Mouse (Mus musculus): ENCODE data around the gene Ccdc162.
"Not testable (repeated sequence)": the region's sequence is repeated elsewhere in the genome, so short reads cannot be mapped to it uniquely, and the experiment has no call there.

The Ccdc162 gene

DNA sequence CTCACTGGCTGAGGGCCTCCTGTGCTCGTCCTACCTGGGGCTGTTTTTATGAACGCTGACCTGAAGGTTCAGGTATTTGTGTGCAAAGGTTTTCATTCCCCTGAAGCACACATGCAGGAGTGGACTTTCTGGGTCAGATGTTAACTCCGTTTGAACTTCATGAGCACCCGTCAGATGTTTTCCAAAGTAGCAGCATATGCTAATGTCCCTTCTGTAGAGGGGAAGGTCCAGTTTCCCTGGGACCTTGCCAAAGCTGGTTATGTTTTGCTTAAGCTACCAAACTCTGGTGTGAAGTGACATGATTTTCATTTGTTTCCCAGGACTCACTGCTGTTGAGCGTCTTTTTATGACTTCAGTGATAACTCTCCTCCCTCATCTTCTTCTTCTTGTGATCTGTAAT is 16.8 kb downstream of the Ccdc162 start:
- in situ Hi-C loops (cut with MboI, MseI) = loop anchor here (10.0 kb wide), 1 partner anchor 1795 kb away; no protein-coding TSS in a partner anchor

DNA sequence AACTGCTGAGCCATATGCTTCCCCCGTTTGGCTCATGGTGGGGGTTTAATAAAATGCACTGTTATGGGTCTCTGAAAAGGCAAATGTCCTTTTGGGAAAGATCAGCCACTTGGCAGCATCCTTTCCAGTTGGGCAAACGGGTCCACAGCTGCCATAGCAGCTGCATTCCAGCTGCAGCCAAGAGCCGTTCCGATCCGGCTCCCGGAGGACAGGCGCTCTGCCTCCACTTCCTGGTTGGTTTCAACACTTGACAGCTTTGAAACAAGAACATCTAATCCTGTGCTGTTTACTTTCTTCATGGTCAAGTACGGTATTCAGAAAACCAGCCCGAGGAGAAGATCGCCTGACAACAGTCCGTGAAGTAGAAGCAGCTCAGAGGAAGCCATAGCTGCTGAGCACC is 19.4 kb downstream of the Ccdc162 start:
- in situ Hi-C loops (cut with MboI, MseI) = loop anchor here (10.0 kb wide), 1 partner anchor 1792 kb away; no protein-coding TSS in a partner anchor

DNA sequence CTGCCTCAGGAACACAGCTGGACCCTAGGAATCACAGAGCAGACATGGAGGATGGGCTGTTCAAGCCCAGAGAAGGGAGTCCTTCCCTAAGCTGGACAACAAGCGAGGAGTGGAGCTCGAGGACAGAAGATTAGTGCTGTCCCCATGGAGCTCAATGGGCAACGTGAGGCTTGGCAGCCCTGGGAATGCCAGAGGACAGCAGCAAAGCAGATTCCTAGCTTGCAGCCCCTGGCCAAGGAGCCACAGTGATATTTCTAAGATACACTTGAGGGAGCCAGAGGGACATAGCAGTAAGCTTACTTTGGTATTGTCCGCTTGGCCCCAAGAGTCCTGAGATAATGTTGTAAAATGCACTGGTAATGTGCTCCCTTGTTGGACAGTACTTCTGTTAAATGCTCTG is 25.5 kb downstream of the Ccdc162 start:
- in situ Hi-C loops (cut with MboI, MseI) = loop anchor here (5.0 to 10.0 kb wide), 4 partner anchors 174 to 1786 kb away; partner anchors contain the start of gene Cd164

- in situ Hi-C loops (cut with MboI, MseI) = loop anchor here (5.0 to 10.0 kb wide), 4 partner anchors 173 to 1785 kb away; partner anchors contain the start of gene Cd164
Measured at GRCm38 (mm10) chr10:41689941-41690887, 26.2 kb downstream of the Ccdc162 start.

DNA sequence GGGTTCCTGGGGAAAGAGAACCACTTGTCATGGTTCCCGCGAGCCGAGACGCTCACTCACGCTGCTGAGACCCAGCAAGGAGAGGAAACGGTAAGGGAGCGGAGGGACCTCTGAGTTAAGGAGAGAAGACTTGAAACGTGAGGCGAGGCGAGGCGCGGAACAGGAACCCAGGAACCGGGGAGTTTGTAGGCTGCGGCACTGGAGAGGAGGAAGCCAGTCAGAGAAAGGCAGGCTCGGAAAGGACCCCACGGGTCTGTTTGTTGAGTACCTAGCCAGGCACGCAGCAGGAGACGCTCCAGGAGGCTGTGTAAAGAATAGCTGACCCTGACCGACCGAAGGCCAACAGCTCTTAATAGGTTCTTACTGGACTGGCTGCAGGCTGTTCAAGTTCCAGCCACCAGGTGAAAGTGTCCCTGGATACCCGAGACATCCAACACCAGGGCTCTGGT is 31.9 kb downstream of the Ccdc162 start:
- in situ Hi-C loops (cut with MboI, MseI) = no loop called here

DNA sequence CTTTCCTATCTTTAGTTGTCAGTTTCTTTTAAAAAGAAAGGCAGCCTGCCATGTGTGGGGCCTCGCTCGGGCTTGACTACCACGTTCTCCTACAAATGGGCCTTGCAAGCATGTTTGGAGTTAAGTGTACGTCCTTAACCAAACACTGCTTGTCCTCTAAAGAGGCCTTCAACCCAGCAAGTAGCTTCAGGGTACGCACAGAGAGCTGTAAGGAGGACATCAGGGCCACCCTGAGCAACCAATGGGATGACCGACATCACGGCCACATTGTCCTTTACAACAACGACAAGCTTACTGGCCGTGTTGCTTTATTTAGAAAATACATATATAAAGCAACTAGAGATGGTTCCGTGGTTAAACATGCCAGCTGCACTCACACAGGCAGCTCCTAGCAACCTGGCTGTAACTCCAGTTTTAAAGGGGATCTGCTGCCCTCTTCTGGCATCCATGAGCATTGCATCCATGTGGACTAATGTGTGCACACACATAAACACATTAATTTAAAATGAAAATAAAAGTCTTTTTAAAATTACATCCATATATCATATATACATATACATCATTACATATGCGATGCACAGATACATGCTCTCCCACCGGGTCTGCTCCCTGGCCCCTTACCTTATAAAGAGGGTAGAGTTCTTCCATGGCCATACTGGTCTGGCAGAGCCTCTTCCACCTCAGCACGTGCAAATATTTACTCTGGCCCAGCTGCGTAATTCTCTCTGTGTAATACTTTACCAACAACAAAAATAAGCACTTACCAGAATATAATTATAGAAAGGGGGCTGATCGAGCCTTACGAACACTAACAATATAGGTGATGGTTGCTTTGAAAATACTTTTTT is 33.7 kb downstream of the Ccdc162 start:
- in situ Hi-C loops (cut with MboI, MseI) = no loop called here

DNA sequence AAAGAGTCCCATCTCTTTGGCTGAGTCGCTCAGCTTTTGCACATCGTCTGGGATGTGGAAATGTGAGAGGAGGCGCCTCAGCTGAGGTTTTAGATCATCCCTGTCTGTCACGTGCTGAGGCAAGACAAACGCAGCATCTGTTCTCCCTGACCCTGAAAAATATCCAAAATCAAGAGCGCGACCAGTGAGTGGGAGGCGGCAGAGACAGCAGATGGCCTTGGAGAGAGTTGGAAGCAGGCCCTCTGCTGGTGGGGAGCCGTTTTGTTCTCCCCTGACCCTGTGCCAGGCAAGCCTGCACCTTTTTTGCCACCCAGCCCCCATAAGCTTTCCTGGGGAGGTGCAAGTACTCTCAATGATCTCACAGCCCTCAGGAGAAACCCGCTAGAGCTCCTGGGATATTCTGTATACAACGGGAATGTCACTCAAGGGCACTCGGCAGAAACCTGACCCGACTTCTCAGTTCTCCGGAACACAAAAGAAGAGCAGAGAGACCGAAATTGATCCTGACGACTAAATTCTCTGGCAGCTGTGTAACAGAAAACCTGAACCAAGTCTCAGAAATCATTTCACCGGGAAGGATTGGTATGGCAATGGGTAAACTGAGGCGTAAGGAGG is 37.6 kb downstream of the Ccdc162 start:
- in situ Hi-C loops (cut with MboI, MseI) = loop anchor here (10.0 kb wide), 1 partner anchor 164 kb away; the partner anchor contains the start of gene Cd164

GRCm38 (mm10) chr10:41677396-41677795 is 39.0 kb downstream of the Ccdc162 start:
- in situ Hi-C loops (cut with MboI, MseI) = loop anchor here (10.0 kb wide), 1 partner anchor 163 kb away; the partner anchor contains the start of gene Cd164

- in situ Hi-C loops (cut with MboI, MseI) = loop anchor here (10.0 kb wide), 1 partner anchor 162 kb away; the partner anchor contains the start of gene Cd164
Measured at GRCm38 (mm10) chr10:41676661-41677061, 39.8 kb downstream of the Ccdc162 start.

DNA sequence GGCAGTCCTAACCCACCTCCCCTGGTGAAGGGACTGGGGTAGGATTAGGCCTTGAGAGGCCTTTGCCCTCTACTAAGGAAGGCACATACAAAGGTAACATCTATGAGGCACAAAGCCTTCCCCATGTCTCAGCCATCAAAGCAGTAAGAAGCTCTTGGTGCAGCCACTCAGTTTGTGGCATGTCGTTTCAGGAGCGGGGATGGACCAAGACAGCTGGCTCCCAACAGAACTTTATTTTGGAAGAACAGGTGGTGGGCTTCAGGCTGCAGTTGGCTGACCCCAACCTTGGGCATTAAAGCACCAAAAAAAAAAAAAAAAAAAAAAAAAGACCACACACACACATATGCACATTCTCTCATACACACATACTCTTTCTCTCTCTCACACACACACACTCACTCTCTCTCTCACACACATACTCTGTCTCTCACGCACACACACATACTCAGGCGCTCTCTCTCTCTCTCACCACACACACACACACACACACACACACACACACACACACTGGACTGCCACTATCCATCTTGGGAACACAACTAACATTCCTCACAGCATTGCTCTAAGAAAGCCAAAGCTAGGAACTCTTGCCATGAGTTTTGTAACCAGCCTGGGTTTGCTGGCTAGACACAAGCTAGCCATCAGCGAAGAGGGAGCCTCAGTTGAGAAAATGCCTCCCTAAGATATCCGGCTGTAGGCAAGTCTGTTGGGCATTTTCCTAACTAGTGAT is 40.4 kb downstream of the Ccdc162 start:
- in situ Hi-C loops (cut with MboI, MseI) = loop anchor here (10.0 kb wide), 1 partner anchor 161 kb away; the partner anchor contains the start of gene Cd164

DNA sequence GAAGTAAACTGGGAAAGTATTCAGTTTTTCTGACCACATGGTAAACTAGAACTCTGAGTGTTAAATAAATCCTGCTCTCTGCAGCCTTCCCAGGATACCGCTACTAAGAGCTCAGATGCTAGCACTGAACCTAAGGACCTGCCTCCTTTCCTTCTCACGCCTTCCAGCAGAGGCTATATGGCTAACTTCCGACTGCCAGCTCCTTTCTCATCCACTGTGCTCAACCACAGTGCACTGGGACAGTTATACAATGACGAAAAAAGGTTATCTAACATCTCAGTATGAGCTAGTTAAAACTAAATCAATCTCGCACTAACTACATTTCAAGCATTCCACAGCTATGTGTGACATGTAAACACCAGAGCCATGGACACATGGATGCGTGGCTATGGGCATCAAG is 41.2 kb downstream of the Ccdc162 start:
- in situ Hi-C loops (cut with MboI, MseI) = loop anchor here (10.0 kb wide), 1 partner anchor 160 kb away; the partner anchor contains the start of gene Cd164

DNA sequence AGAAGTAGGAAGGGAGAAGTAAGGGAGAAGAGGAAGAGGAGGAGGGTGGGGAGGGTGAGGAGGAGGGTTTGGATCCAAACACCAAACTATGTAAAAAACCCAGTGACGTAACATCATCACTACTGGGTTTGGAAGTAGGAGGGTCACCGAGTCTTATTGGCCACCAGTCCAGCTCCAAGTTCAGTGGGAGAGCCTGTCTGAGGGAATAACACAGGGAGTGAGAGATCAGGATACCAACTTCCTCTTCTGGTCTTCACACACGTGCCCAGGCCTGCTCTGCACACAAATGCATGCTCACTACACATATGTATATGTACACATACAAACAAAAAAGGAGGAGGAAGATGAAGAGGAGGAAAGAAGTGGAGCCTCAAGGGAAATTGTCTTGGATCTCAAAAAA is 42.1 kb downstream of the Ccdc162 start:
- in situ Hi-C loops (cut with MboI, MseI) = loop anchor here (10.0 kb wide), 1 partner anchor 160 kb away; the partner anchor contains the start of gene Cd164

DNA sequence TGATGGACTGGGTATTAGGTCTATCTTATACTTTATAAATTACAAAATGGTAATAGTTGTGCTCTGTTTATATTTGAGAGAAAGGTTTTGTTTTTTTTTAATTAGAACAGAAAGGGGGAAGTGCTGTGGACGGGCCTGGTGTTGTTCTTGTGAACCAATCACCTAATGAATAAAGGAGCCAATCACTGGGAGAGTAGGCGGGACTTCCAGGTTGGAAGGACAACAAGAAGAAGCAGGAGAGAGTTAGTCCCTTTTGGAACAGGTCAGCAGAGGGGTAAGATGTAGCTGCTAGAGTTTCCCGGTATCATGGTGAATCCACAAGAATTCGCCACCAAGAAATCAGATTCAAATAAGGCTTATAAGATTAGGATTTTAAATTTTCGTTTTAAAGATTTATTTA is 46.2 kb downstream of the Ccdc162 start:
- in situ Hi-C loops (cut with MboI, MseI) = loop anchor here (10.0 kb wide), 1 partner anchor 155 kb away; the partner anchor contains the start of gene Cd164

DNA sequence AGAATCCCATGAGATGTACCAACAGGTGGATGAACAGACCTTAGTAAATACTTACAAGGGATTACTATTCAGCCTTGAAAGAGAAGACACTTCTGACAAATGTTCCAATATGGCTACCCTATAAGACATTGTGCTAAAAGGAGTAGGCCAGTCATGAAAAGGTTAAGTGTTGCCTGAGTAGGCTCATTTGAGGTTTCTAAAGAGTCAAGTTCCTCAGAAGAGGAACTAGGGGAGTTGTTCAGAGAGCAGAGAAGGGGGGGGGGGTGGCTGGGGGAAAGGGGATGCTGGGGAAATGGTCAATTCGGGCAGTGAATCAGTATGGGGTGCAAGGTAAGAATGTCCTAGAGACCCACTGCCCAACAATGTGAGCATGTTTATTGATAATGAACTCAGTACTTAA is 50.9 kb downstream of the Ccdc162 start:
- in situ Hi-C loops (cut with MboI, MseI) = loop anchor here (5.0 kb wide), 1 partner anchor 38 kb away; no protein-coding TSS in a partner anchor

DNA sequence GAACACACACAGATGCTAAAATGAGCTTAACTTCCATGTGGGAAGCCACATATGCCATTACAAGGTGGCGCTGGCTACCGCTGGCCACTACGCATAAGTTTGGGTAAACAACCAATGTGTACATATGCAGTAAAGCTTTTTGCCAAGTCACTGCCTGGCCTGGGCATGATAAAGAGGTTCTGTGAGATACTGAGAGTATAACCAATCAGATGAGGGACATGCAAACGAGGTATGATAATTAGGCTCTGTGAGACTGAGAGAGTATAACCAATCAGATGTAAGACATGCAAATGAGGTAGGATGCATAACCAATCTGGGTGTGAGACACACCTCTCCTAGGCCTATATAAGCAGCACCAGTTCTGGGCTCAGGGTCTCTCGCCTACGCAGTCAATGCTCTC is 56.8 kb downstream of the Ccdc162 start:
- in situ Hi-C loops (cut with MboI, MseI) = not testable (repeated sequence)

- in situ Hi-C loops (cut with MboI, MseI) = not testable (repeated sequence)
Measured at GRCm38 (mm10) chr10:41655684-41656083, 60.8 kb downstream of the Ccdc162 start.

- in situ Hi-C loops (cut with MboI, MseI) = no loop called here
Measured at GRCm38 (mm10) chr10:41652988-41653387, 63.4 kb downstream of the Ccdc162 start.

GRCm38 (mm10) chr10:41652094-41652775 is 64.2 kb downstream of the Ccdc162 start:
- in situ Hi-C loops (cut with MboI, MseI) = no loop called here

DNA sequence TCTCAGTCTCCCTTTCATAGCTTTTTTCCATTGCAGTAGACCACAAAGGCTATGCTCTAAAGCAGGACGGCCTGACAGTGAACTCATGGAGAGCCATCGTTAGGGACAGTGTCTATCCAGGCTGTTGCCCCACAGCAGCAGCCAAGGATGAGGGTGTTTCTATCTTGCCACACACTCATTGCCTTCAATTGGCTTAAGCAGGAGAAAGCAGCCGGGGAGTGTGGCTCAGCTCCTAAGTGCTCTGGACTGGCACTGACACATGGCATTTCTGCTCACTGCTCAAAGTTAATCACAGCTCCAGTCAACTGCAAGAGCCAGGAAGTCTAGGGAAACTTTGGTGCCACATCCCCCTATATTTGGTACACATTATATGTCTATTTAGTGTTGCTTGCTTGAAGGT is 64.9 kb downstream of the Ccdc162 start:
- in situ Hi-C loops (cut with MboI, MseI) = no loop called here

DNA sequence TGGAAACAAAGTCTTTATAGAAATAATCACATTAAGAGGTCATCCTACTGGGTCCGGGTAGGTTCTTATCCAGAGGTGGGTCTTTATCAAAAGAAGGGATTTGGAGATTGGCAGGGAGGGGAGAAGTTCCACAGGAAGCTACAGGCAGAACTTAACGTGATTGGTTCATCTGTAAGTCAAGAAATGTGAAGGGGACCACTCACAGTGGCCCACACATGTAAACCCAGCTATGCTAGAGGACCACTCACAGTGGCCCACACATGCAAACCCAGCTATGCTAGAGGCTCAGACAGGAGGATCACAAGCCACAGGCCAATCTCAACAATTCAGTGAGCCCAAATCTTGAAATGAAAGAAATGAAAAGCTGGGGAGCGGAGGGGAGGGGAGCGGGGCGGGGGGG is 67.2 kb downstream of the Ccdc162 start:
- in situ Hi-C loops (cut with MboI, MseI) = no loop called here
